Mouse (Mus musculus) ES-E14 (cell line): ENCODE results near the gene Gnaz. TPM values are rescaled to one million over a fixed set of nuclear protein-coding genes. Genes with fewer than 3 reads are reported as not detected.

Experiments
- DNase-seq: peaks from one replicate; pipeline ENCODE4 v3.0.0-alpha.2; 2013; ENCODE audit warnings: low read depth, low spot score
- H3K27ac ChIP-seq: 2 replicates; pipeline ENCODE4 v1.5.1; 2012; ENCODE audit warnings: low read depth, mild to moderate bottlenecking, low read length, moderate library complexity, mixed read lengths; ENCODE audit not compliant: poor library complexity, insufficient read depth, severe bottlenecking
- H3K36me3 ChIP-seq: 2 replicates; pipeline ENCODE4 v1.6.1; 2012; ENCODE audit warnings: mild to moderate bottlenecking, low read length, moderate library complexity, mixed read lengths; ENCODE audit not compliant: control insufficient read depth, poor library complexity, insufficient read depth, severe bottlenecking
- H3K4me1 ChIP-seq, 2 experiments: fragments of 150-350 bp in 1 of 2; sonication (generic) in 1 of 2; 2 replicates each; pipeline ENCODE4 v1.6.1; 2012; ENCODE audit warnings: low read length in 2 of 2, mild to moderate bottlenecking in 1 of 2, mixed read lengths in 1 of 2; ENCODE audit not compliant: control insufficient read depth in 2 of 2, insufficient read depth in 2 of 2, poor library complexity in 1 of 2
- H3K4me3 ChIP-seq, 2 experiments: fragments of 150-350 bp in 1 of 2; sonication (generic) in 1 of 2; 2 replicates each; pipeline ENCODE4 v1.5.1; 2012; ENCODE audit warnings: low read length in 2 of 2, low read depth in 1 of 2, mild to moderate bottlenecking in 1 of 2, mixed read lengths in 1 of 2; ENCODE audit not compliant: insufficient read depth in 1 of 2, poor library complexity in 1 of 2, severe bottlenecking in 1 of 2
- H3K9ac ChIP-seq: 2 replicates; pipeline ENCODE4 v1.6.1; 2012; ENCODE audit warnings: low read depth, mild to moderate bottlenecking, low read length, mixed read lengths; ENCODE audit not compliant: poor library complexity, insufficient read depth, severe bottlenecking
- H3K9me3 ChIP-seq: fragments of 150-350 bp; sonication (generic); 2 replicates; pipeline ENCODE4 v1.6.1; 2012; ENCODE audit warnings: low read depth, mild to moderate bottlenecking, low read length; ENCODE audit not compliant: control insufficient read depth, insufficient read depth
- CHD2 ChIP-seq: IDR thresholded peaks from 2 replicates; pipeline ENCODE4 v1.6.1; 2014; ENCODE audit warnings: mild to moderate bottlenecking, low read depth, low read length, inconsistent platforms
- HCFC1 ChIP-seq: IDR thresholded peaks from 2 replicates; pipeline ENCODE4 v1.6.1; 2012; ENCODE audit warnings: low read length, inconsistent platforms, borderline replicate concordance; ENCODE audit not compliant: insufficient read depth
- MAFK ChIP-seq: IDR thresholded peaks from 2 replicates; pipeline ENCODE4 v1.6.1; 2014; ENCODE audit warnings: mild to moderate bottlenecking, low read depth, low read length, inconsistent platforms; ENCODE audit not compliant: insufficient read depth
- ZC3H11A ChIP-seq: IDR thresholded peaks from 2 replicates; pipeline ENCODE4 v1.6.1; 2012; ENCODE audit warnings: low read depth, mild to moderate bottlenecking, inconsistent platforms, low read length, borderline replicate concordance
- ZNF384 ChIP-seq: IDR thresholded peaks from 2 replicates; pipeline ENCODE4 v1.6.1; 2012; ENCODE audit warnings: low read depth, low read length, inconsistent platforms
- in situ Hi-C, 2 experiments: fragments of 600-800 bp; cut with MboI; formaldehyde crosslinking; loops; one replicate each; pipeline ENCODE4 v1.15.1; 2025; ENCODE audit warnings: low sequenced_read_pairs in 2 of 2, inconsistent platforms in 1 of 2; ENCODE audit not compliant: unreplicated experiment in 2 of 2
- total RNA-seq: library from RNA; depleted of rRNA; stranded (reverse); fragments of 300-350 nt; gene quantifications from 2 replicates; pipeline ENCODE4 v1.2.3, GENCODE M21; 2012

The Gnaz gene
- total RNA-seq, 1 experiment = 5.9 TPM

DNA sequence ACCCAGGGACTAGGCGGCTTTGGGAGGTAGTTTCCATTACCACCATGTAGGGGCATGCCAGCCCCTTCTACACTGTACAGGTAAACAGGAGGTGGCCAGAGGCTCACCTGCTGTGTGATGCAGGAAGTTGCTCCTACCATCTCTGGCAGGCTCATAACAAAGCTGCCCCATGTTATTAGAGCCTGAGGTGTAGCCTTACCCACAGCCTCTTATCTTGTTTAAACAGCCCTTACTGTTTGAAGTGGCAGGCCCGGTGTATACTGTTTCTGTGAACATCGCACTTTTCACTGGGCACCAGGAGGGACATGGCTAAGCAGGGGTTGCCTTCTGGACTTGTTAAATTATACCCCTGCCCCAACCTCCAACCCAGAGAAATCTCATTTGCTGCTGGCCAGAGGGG is 37.1 kb downstream of the Gnaz start:
- Histone ChIP-seq H3K4me1 (peaks cover 0 to 3% of the 10 kb centered on the region in 2 experiments; a peak in 1 of 4 replicates), H3K36me3 (no peaks in the 10 kb centered on the region), H3K4me3 (no peak overlapping the region), H3K27ac (no peak overlapping the region; the same call in 1 of the 2 replicates), H3K9me3 (no peaks in the 10 kb centered on the region), H3K9ac (no peak overlapping the region)
- TF ChIP-seq MAFK = no peak
- TF ChIP-seq ZC3H11A = no peak
- in situ Hi-C loops = no loop called here
- no peak for DNase-seq

GRCm38 (mm10) chr10:75006889-75007662 is 40.1 kb downstream of the Gnaz start:
- Histone ChIP-seq H3K4me1 (peaks cover 0 to 3% of the 10 kb centered on the region in 2 experiments; a peak in 1 of 4 replicates), H3K36me3 (no peaks in the 10 kb centered on the region), H3K27ac (no peak overlapping the region), H3K9me3 (no peaks in the 10 kb centered on the region), H3K4me3 (no peak overlapping the region), H3K9ac (no peak overlapping the region)
- TF ChIP-seq MAFK = no peak
- in situ Hi-C loops = no loop called here
- no peak for DNase-seq

DNA sequence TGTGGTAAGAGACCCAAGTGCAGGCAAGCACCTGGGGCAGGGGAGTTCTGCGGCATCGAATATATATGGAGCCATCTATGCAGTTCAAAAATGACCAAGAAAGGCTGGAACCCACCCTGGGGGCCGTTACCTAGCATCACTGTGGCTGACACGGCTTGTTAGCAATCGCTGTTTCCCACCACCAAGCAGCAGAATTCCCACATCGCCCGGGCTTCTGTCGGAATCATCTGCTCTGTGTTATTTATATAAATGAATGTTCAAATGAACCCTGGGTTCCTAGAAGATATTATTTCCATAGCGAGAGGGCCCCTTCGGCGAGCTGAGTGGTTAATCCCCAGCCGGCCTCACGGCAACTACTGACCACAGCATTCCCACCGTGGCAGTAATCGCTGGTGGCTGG is 43.7 kb downstream of the Gnaz start:
- Histone ChIP-seq H3K36me3 (no peaks in the 10 kb centered on the region; the same call in 1 of the 2 replicates), H3K4me1 (no peaks in the 10 kb centered on the region; a peak in 1 of 4 replicates), H3K9ac (no peak overlapping the region), H3K9me3 (no peaks in the 10 kb centered on the region), H3K4me3 (no peak overlapping the region), H3K27ac (no peak overlapping the region)
- no peak for TF ChIP-seq HCFC1
- TF ChIP-seq ZC3H11A = no peak
- no peak for TF ChIP-seq ZNF384
- TF ChIP-seq CHD2 = no peak
- no peak for TF ChIP-seq MAFK
- no peak for DNase-seq
- in situ Hi-C loops = no loop called here

- no peak for DNase-seq
- no peaks in the 10 kb centered on the region for H3K9me3 ChIP-seq
- no peaks in the 10 kb centered on the region for H3K4me1 ChIP-seq
- H3K27ac ChIP-seq = no peak overlapping the region
- in situ Hi-C loops = no loop called here
- 0 out of 2 replicates have a peak, but pooled peaks have one; percentile 57 for TF ChIP-seq ZNF384
- no peak for TF ChIP-seq CHD2
- H3K4me3 ChIP-seq = no peak overlapping the region
- H3K9ac ChIP-seq = no peak overlapping the region
- H3K36me3 ChIP-seq = no peaks in the 10 kb centered on the region; the same call in 1 of the 2 replicates
Observed at GRCm38 (mm10) chr10:75015465-75015864, 48.5 kb downstream of the Gnaz start.

DNA sequence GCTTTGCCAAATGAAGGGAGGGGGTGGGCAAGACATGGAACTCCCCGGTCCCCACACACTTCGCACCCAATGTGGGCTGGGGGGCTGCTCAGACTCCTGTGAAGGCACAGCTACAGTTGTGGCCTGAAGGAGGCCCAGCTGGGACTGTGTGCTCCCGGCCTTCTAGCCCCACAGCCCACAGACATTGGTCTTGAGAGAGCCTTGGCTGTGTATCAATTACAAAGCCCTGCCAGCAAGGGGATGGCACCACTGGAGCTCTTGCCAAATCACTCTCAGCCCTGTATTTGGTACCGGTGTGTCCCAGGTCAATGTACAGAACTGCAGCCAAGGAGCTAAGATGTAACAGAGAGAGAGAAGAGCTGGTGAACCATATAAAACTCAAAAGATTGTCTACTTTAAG is 49.5 kb downstream of the Gnaz start:
- H3K4me3 ChIP-seq = no peak overlapping the region
- no peak for TF ChIP-seq ZNF384
- TF ChIP-seq ZC3H11A = no peak
- TF ChIP-seq MAFK = no peak
- no peak for TF ChIP-seq HCFC1
- TF ChIP-seq CHD2 = no peak
- no peak overlapping the region for H3K27ac ChIP-seq
- in situ Hi-C loops = no loop called here
- H3K4me1 ChIP-seq = no peaks in the 10 kb centered on the region
- H3K36me3 ChIP-seq = no peaks in the 10 kb centered on the region; the same call in 1 of the 2 replicates
- H3K9ac ChIP-seq = no peak overlapping the region
- no peak for DNase-seq
- H3K9me3 ChIP-seq = no peaks in the 10 kb centered on the region
